Mouse (Mus musculus) liver, postnatal 0 days (tissue): Measurements from ENCODE around the gene Tmem259.

ENCODE experiments used
- CTCF ChIP-seq: sonication (generic); IDR thresholded peaks from 2 replicates; pipeline ENCODE4 v1.5.1; 2016; ENCODE audit warnings: antibody characterized with exemption, low read depth
- EP300 ChIP-seq: IDR thresholded peaks from 2 replicates; pipeline ENCODE4 v1.6.1; 2016; ENCODE audit warnings: antibody characterized with exemption, low read depth, mild to moderate bottlenecking

DNA sequence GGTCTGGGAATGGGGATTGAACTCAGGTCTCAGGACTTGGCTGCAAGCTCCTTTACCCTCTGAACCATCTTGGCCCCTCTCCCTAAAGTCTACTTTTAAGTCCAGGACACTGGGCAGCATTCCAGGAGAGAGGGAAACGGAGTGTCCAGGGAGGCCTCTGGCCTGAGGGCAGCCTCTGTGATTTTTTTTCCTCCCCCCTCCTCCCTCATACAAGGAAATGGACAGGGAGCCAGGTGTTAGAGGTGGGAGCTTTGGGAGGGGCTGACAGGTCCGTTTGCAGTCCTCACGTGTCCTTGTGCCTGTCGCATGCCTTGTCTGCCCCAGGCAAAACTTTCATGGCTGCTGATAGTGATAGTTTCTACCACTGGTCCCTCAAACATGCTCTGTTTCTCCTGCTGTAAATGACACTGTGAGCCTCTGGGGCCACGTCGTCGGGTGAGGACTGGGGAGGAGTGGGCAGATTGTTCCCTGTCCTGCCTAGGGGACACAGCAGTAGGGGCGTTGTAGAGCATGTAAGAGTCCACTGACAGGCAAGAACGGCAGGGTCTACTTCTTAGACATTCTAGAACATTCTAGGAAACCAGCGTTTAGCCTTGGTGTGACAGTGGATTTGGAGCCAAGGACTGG, 47.7 kb downstream of the Tmem259 start:
- TF ChIP-seq CTCF (no peak), EP300 (no peak)
